Mouse (Mus musculus): Measurements from ENCODE around the gene Parpbp.

The Parpbp gene

GRCm38 (mm10) chr10:88146707-88147477 is at the start of gene Parpbp, which contains the start of gene Nup37:
TSS of gene Parpbp (minus strand) at chr10:88146941.
TSS of gene Nup37 (plus strand) at chr10:88146992.
- DNase-seq (ENCODE audit: low read depth, low spot score) = peak; percentile 73

GRCm38 (mm10) chr10:88167438-88168077 is 20.8 kb upstream of the Parpbp start:
- DNase-seq (ENCODE audit: low read depth, low spot score) = no peak

GRCm38 (mm10) chr10:88166158-88166557 is 19.4 kb upstream of the Parpbp start:
- DNase-seq (ENCODE audit: low read depth, low spot score) = no peak

DNA sequence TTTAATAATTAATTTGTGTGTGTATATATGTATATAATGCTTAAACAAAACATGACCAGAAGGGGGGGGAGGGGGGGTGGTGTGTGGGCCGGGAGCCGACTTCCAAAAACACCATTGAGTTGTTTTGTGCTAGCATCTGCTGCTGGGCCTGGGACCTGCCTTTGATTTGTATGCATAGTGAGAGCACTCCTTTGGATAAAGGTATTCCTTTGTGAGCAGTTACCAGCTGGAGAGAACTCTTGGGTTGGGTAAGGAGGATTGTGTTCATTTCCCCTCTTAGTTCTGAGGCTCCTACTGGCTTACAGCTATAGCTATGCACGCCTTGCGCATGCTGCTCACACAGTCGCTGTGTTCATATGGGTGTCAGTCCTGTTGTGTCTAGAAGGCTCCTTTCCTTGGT is 15.9 kb upstream of the Parpbp start:
- no peak for DNase-seq (ENCODE audit: low read depth, low spot score)

GRCm38 (mm10) chr10:88162096-88162495 is 15.4 kb upstream of the Parpbp start:
- DNase-seq (ENCODE audit: low read depth, low spot score) = no peak

DNA sequence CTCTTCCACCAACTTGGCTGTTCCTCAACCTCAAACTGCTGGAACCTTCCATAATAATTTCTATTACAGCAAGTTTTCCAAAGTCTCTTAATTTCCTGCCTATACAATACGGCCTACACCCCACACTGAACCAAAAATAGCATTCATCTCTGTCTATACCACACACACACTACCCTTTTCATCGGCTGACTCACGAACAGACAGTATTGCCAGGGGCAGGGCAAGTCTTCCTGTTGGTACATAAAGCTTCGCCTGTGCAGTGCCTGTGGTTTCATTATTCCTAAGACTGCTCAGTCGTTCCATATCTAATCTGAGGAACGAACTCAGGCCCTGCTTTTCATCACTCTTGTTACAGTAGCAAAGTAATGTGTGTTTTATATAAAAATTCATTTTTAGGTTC is 4.9 kb upstream of the Parpbp start:
- DNase-seq (ENCODE audit: low read depth, low spot score) = no peak

- no peak for DNase-seq (ENCODE audit: low read depth, low spot score)
Measured at GRCm38 (mm10) chr10:88150381-88150780, 3.6 kb upstream of the Parpbp start.

DNA sequence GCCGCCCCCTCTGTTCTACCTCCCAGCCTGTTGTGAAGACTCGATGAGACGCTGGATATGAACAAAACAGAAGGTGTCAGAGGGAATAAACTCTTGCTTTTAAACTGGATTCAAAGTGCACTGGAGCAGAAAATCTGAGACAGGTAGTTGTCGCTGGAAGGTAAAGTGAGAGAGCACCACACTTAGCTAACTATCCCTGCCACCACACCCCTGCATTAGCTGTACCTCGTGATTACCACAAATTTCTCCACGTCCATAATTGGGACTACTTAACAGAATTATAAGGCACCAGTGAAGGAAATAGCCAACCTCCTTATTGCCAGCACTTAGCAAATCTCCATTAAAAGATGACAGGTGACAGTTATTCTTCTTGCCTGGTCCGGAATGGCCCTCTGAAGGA is 554 bp downstream of the Parpbp start:
- DNase-seq (ENCODE audit: low read depth, low spot score) = no peak

DNA sequence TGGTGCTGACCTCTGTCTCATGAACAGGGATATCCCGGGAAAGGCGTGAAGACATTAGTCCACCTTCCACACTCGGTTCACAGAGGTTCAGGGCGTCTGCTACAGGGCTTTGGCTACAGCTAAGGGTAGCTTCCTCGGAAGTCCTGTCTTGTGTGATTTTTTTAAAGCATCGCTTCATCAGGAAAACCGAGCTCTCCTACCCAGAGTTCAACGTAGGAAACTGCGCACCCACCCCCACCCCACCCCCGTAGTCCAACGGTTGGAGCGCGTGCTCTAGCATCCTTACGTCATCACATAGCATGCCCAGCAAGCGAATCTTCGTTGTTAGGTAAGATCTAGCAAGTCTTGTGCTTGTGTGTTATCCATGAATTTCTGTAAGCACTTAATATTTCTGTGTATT is 11.1 kb downstream of the Parpbp start:
- DNase-seq (ENCODE audit: low read depth, low spot score) = no peak

DNA sequence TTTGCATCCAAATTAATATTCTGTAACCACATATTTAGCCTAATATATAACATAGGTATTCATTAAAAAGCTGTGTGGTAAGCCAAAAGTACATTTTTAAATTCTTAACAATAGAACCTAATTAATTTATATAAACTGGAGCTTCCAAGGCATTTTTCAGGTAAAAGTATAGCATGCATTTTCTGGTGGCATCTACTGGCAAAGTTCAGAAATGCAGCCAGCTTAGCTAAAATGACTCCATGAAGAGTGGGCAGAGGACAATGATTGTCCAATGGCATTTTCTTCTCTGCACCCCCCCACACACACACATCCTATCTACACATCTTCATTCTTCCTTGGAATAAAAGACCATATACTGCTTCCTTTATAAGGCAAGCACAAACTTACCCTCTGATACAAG is 27.0 kb downstream of the Parpbp start:
- no peak for DNase-seq (ENCODE audit: low read depth, low spot score)

DNA sequence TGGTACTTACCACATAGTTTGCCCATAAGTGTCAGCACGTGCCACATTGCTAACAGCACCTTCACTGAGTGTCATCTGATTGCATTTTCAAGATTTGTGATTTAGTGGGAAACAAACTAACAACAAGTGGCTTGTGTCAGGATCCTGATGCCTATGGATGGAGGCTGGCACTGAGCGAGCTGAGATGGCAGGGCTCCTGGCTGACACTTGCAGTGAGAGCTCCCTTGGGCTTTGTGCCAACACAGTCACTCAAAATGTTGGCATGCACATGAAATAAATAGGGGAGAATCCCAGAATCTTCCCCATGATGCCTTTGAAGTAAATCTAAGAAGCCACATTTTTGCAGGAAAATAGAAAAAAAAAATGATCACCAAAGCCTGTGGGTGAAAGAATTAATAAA is 33.5 kb downstream of the Parpbp start:
- no peak for DNase-seq (ENCODE audit: low read depth, low spot score)

DNA sequence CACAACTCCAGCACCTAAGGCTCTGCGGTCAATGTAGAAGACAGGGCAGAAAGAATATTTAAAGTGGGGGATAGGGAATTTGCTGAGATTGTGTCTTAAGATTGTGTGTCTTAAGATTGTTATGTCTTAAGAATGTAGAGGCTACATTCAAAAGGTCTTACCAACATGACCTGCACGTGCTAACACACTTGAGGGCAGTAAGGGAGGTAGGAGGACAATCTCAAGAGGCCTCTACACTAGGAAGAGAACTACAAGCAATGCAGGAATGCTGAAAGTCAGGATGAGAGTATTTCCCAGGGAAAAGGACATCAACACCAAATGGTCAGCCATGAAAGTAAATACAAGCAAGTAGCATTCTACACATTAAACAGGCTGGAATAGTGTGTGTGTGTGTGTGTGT is 40.6 kb downstream of the Parpbp start:
- no peak for DNase-seq (ENCODE audit: low read depth, low spot score)

DNA sequence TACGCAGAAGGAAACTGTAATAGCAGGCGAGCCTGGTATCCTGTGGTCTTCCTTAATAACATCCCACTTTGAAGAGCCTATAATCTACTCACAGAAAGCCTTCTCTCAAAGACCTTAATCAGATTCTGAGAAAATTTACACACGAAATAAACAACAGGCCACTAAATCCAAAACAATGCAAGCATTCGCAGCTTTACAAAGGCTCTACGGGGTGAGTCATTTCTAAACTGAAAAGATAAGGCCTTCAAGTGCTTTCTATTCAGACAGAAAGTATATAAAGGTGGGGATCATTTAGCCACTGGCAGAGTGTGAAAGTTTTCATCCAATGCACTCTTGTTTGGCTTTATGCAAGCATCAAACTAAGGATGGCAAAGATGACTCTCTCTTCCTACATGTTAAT is 56.0 kb downstream of the Parpbp start, which contains the start of gene Pmch:
Pmch (plus strand) TSS at position 301 of the 400 bp plus-strand sequence.
- DNase-seq (ENCODE audit: low read depth, low spot score) = no peak

DNA sequence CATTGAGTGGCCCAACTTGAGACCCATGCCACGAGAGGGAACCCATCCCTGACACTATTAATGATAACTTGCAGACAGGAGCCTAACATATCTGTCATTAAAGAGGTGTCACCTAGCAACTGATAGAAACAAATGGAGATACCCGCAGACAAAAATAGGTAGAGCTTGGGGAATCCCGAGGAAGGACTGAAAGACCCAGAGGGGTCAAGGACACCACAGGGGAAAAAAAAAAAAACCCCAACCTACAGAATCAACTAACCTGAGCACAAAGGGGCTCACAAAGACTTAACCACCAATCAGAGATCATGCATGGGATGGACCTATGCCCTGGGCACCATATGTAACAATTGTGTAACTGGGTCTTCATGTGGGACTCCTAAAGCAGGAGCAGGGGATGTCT is 79.4 kb downstream of the Parpbp start:
- DNase-seq (ENCODE audit: low read depth, low spot score) = no peak

- DNase-seq (ENCODE audit: low read depth, low spot score) = no peak
Measured at GRCm38 (mm10) chr10:88064872-88065271, 81.9 kb downstream of the Parpbp start.

DNA sequence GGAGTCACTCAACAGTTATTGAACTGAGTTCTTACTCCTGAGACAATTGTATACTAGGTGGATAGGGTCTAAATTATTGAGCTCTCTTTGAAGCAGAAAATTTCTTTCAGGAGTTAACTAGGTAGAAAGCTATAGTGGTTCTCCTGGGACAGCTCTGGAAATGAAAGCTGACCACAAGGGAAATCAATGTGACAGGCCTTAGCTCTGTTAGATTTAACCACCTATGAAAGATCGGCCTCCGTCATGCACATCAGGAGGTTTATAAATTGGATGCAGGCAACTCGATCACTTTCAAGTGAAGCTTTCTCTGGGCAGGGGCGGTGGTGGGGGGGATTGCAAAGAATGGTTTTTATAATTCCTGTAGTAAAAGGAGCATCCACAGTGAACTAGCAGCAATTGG is 83.3 kb downstream of the Parpbp start:
- DNase-seq (ENCODE audit: low read depth, low spot score) = no peak

GRCm38 (mm10) chr10:88056950-88057649 is 89.6 kb downstream of the Parpbp start:
- DNase-seq (ENCODE audit: low read depth, low spot score) = no peak

GRCm38 (mm10) chr10:88054233-88054985 is 92.3 kb downstream of the Parpbp start:
- DNase-seq (ENCODE audit: low read depth, low spot score) = no peak

- peak; percentile 63 for DNase-seq (ENCODE audit: low read depth, low spot score)
Measured at GRCm38 (mm10) chr10:88046098-88046771, 100.5 kb downstream of the Parpbp start.

DNA sequence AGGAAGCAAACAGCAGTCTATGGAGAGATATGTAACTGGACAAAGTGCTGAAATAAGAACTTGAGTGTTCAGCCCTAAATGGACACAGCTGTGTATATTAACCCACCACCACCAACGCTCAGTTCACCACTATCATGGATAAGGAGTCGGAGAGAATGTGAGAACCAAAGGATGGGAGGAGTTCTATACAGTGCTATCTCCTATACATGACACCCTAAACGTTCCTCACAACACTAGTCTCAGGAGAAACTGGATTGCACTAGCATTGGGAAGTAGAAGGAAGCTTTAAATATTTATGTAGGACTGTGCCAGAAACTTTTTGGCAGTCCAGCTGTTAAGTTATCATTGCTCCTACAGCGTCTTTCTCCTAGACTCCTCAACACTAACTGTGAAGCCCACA is 102.4 kb downstream of the Parpbp start:
- DNase-seq (ENCODE audit: low read depth, low spot score) = no peak

Data from embryo, embryonic 11.5 days (tissue).